Comparison of ENCODE assay signal across 7 mouse cellular contexts in genomic region chr11:121451753-121452635, GRCm38 (mm10). TPM values are rescaled to one million over a fixed set of nuclear protein-coding genes. Genes with fewer than 3 reads are reported as not detected.
DNase-seq lines count a peak whose midpoint lies in the region; ATAC-seq and TF ChIP-seq lines count a peak whose summit lies in the region.

Gene Tbcd, plus strand, starts transcription at chr11:121451949.

- intact Hi-C loops in left cerebral cortex, postnatal 4 days (cut with DNase I): no loop called here

- H3K4me3 ChIP-seq in embryonic facial prominence, embryonic 10.5 days: peak within 1 kb of the TSS; percentile 95
- peak within 1 kb of the TSS; percentile 84 for H3K4me3 ChIP-seq in intestine, postnatal 0 days (ENCODE audit: low read depth, low read length)
- peak within 1 kb of the TSS; percentile 91 for H3K4me3 ChIP-seq in midbrain, embryonic 12.5 days
- H3K4me3 ChIP-seq in small intestine, adult 2 months (ENCODE audit: low read depth, low read length): peak within 1 kb of the TSS; percentile 90

- H3K4me1 ChIP-seq in embryonic facial prominence, embryonic 10.5 days: peaks cover 19% of the 10 kb centered on the region
- H3K4me1 ChIP-seq in intestine, postnatal 0 days (replicated peaks; ENCODE audit: control insufficient read depth, insufficient read depth, low read length): peaks cover 4% of the 10 kb centered on the region; the same call in 1 of the 2 replicates
- peaks cover 17% of the 10 kb centered on the region for H3K4me1 ChIP-seq in midbrain, embryonic 12.5 days
- peaks cover 11% of the 10 kb centered on the region; the same call in 1 of the 2 replicates for H3K4me1 ChIP-seq in small intestine, adult 2 months (ENCODE audit: control insufficient read depth, insufficient read depth, insufficient read length, low read length)

- DNase-seq in adrenal gland, postnatal 10 days: peak; percentile 97
- DNase-seq in embryonic facial prominence, embryonic 10.5 days (ENCODE audit: low spot score): peak; percentile 94
- DNase-seq in gonadal fat pad, adult 2 months (ENCODE audit: low read depth): peak; percentile 75
- peak; percentile 94 for DNase-seq in left cerebral cortex, postnatal 4 days

- H3K9ac ChIP-seq in intestine, postnatal 0 days (ENCODE audit: low read depth, low read length): peak within 1 kb of the TSS; percentile 55
- H3K9ac ChIP-seq in midbrain, embryonic 12.5 days (replicated peaks): peak within 1 kb of the TSS; percentile 77

- no peaks in the 10 kb centered on the region for H3K9me3 ChIP-seq in embryonic facial prominence, embryonic 10.5 days
- no peaks in the 10 kb centered on the region for H3K9me3 ChIP-seq in intestine, postnatal 0 days (ENCODE audit: control insufficient read depth)
- H3K9me3 ChIP-seq in midbrain, embryonic 12.5 days: no peaks in the 10 kb centered on the region

- WGBS in embryonic facial prominence, embryonic 10.5 days: 1% methylated on average over 58 of the region's 58 CpGs
- WGBS in intestine, postnatal 0 days: under 1% methylated on average over 58 of the region's 58 CpGs
- under 1% methylated on average over 58 of the region's 58 CpGs for WGBS in midbrain, embryonic 12.5 days
- whole genome bisulfite sequencing in small intestine, adult 2 months: under 1% methylated on average over 58 of the region's 58 CpGs

- TF ChIP-seq POLR2A in small intestine, adult 2 months (IDR thresholded peaks at IDR 0.05; ENCODE audit: low read depth, low read length): no peak

- TF ChIP-seq CTCF in intestine, postnatal 0 days (IDR thresholded peaks at IDR 0.05; ENCODE audit: low read depth): peak; percentile 33
- TF ChIP-seq CTCF in small intestine, adult 2 months (IDR thresholded peaks at IDR 0.05; ENCODE audit: extremely low read depth, insufficient read length, insufficient replicate concordance, low read depth, low read length): no peak

- peaks cover 23% of the 10 kb centered on the region for H3K36me3 ChIP-seq in embryonic facial prominence, embryonic 10.5 days (replicated peaks)
- H3K36me3 ChIP-seq in intestine, postnatal 0 days (ENCODE audit: control insufficient read depth, insufficient read depth): peaks cover 4% of the 10 kb centered on the region; the same call in 1 of the 2 replicates
- H3K36me3 ChIP-seq in midbrain, embryonic 12.5 days: peaks cover 8% of the 10 kb centered on the region; the same call in 1 of the 2 replicates
- H3K36me3 ChIP-seq in small intestine, adult 2 months (ENCODE audit: control insufficient read depth, insufficient read depth, low read length): peaks cover 7% of the 10 kb centered on the region

- peak; percentile 98 for ATAC-seq in intestine, postnatal 0 days
- ATAC-seq in midbrain, embryonic 12.5 days (ENCODE audit: low FRiP score, low read depth): peak; percentile 96

- H3K4me2 ChIP-seq in intestine, postnatal 0 days (replicated peaks; ENCODE audit: low read depth): peak within 1 kb of the TSS; percentile 86
- peak within 1 kb of the TSS; percentile 81 for H3K4me2 ChIP-seq in midbrain, embryonic 12.5 days (replicated peaks)

- H3K27me3 ChIP-seq in embryonic facial prominence, embryonic 10.5 days (replicated peaks; ENCODE audit: low read depth, poor library complexity, severe bottlenecking): no peaks in the 10 kb centered on the region; the same call in 1 of the 2 replicates
- no peaks in the 10 kb centered on the region for H3K27me3 ChIP-seq in intestine, postnatal 0 days (replicated peaks; ENCODE audit: control insufficient read depth, insufficient read depth, low read length)
- peaks cover 9% of the 10 kb centered on the region for H3K27me3 ChIP-seq in midbrain, embryonic 12.5 days
- H3K27me3 ChIP-seq in small intestine, adult 2 months (ENCODE audit: control insufficient read depth, insufficient read depth, low read length): no peaks in the 10 kb centered on the region

- peak within 1 kb of the TSS; percentile 78 for H3K27ac ChIP-seq in embryonic facial prominence, embryonic 10.5 days (replicated peaks)
- peak within 1 kb of the TSS; percentile 66; the same call in 1 of the 2 replicates for H3K27ac ChIP-seq in intestine, postnatal 0 days (ENCODE audit: low read depth, low read length)
- peak within 1 kb of the TSS; percentile 85 for H3K27ac ChIP-seq in midbrain, embryonic 12.5 days (replicated peaks)
- H3K27ac ChIP-seq in small intestine, adult 2 months (ENCODE audit: insufficient read depth, low read depth, low read length): peak within 1 kb of the TSS; percentile 30; the same call in 1 of the 2 replicates

RNA-seq across cellular contexts. Expression of gene Tbcd, which starts in this region (rescaled TPM):
- total RNA-seq in adrenal gland, postnatal 10 days (2021): 10 to 100 TPM; 34.7 to 38.3 TPM
- 55.0 and 57.7 TPM in 2 replicates for polyA plus RNA-seq in embryonic facial prominence, embryonic 10.5 days (2016; fragmentation: Nextera tagmentation; extraction: Ambion mirVana)
- polyA plus RNA-seq in gonadal fat pad, adult 2 months (2012; rRNA removed): 68.5 and 99.9 TPM in 2 replicates
- polyA plus RNA-seq in intestine, postnatal 0 days (2015; fragmentation: Nextera tagmentation; extraction: Ambion mirVana): 29.9 and 31.5 TPM in 2 replicates
- 10 to 100 TPM; 68.4 to 75.2 TPM for total RNA-seq in left cerebral cortex, postnatal 4 days (2021)
- 57.9 and 58.4 TPM in 2 replicates for polyA plus RNA-seq in midbrain, embryonic 12.5 days (2016; fragmentation: Nextera tagmentation; extraction: Ambion mirVana)
- 23.2 and 45.7 TPM in 2 replicates for polyA plus RNA-seq in small intestine, adult 2 months (2012; rRNA removed)

Comparison
In these comparisons a context has a peak if more than half of its experiments do, and no peak if none do; other contexts are left out.
1. Peak in every context shown above with its lines: DNase-seq, ATAC-seq, H3K4me3 ChIP-seq and H3K27ac ChIP-seq.
2. H3K27ac ChIP-seq: peak in every context shown above with its lines; median percentile 85 in midbrain, embryonic 12.5 days; 78 in embryonic facial prominence, embryonic 10.5 days; 66 in intestine, postnatal 0 days; 30 in small intestine, adult 2 months.